Mouse (Mus musculus): ENCODE results near the gene Zfp366. TPM values are rescaled to one million over a fixed set of nuclear protein-coding genes. Genes with fewer than 3 reads are reported as not detected.

Zfp366 gene
- polyA plus RNA-seq, 1 experiment from 2014 or later = 0.53 TPM

GRCm38 (mm10) chr13:99241984-99242383 is 57.4 kb downstream of the Zfp366 start:
- no peak overlapping the region for H3K4me2 ChIP-seq (ENCODE audit: low read depth, severe bottlenecking)
- ATAC-seq (ENCODE audit: insufficient number of reproducible peaks, low FRiP score, low TSS enrichment, low read depth) = no peak
- no peak overlapping the region for H3K27ac ChIP-seq (replicated peaks; ENCODE audit: low read depth, low read length)
- no peaks in the 10 kb centered on the region for H3K36me3 ChIP-seq (ENCODE audit: control insufficient read depth, insufficient read depth, low read length)
- H3K9me3 ChIP-seq (ENCODE audit: control insufficient read depth, low read length) = no peaks in the 10 kb centered on the region
- no peaks in the 10 kb centered on the region for H3K27me3 ChIP-seq (ENCODE audit: control insufficient read depth, insufficient read depth, low read length)
- H3K4me1 ChIP-seq (ENCODE audit: control insufficient read depth, insufficient read depth, low read length) = peaks cover 19% of the 10 kb centered on the region
- 90% methylated on average over 3 of the region's 3 CpGs for WGBS
- no peak overlapping the region for H3K4me3 ChIP-seq (ENCODE audit: low read depth, low read length)
- DNase-seq (ENCODE audit: low spot score) = no peak
- no peak overlapping the region for H3K9ac ChIP-seq (ENCODE audit: low read length)

- H3K27me3 ChIP-seq (ENCODE audit: control insufficient read depth, insufficient read depth, low read length) = no peaks in the 10 kb centered on the region
- no peak overlapping the region for H3K27ac ChIP-seq (replicated peaks; ENCODE audit: low read depth, low read length)
- ATAC-seq (ENCODE audit: insufficient number of reproducible peaks, low FRiP score, low TSS enrichment, low read depth) (no peak), DNase-seq (ENCODE audit: low spot score) (no peak)
- H3K9me3 ChIP-seq (ENCODE audit: control insufficient read depth, low read length) = no peaks in the 10 kb centered on the region
- H3K4me3 ChIP-seq (ENCODE audit: low read depth, low read length) = no peak overlapping the region
- H3K4me2 ChIP-seq (ENCODE audit: low read depth, severe bottlenecking) = no peak overlapping the region
- no peaks in the 10 kb centered on the region for H3K36me3 ChIP-seq (ENCODE audit: control insufficient read depth, insufficient read depth, low read length)
- H3K9ac ChIP-seq (ENCODE audit: low read length) = no peak overlapping the region
- H3K4me1 ChIP-seq (ENCODE audit: control insufficient read depth, insufficient read depth, low read length) = peaks cover 19% of the 10 kb centered on the region
- 80% methylated on average over 4 of the region's 4 CpGs for WGBS
Measured at GRCm38 (mm10) chr13:99242895-99243294, 58.3 kb downstream of the Zfp366 start.

DNA sequence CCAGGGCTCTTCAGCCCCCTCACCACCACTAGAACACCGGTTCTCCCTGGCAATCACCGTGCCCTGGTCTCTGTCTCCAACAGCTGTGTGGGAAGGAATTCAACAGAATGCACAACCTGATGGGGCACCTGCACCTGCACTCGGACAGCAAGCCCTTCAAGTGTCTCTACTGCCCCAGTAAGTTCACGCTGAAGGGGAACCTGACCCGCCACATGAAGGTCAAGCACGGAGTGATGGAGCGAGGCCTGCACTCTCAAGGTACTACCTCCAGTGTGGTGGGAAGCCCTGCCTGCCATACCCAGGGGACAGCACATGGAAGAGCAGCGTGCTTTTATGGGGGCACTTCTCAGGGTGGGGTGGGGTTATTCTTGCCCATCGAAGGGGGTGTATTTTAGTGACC is 59.2 kb downstream of the Zfp366 start:
- DNase-seq (ENCODE audit: low spot score) = no peak
- Histone ChIP-seq H3K9ac (ENCODE audit: low read length) (no peak overlapping the region), H3K27ac (replicated peaks; ENCODE audit: low read depth, low read length) (no peak overlapping the region), H3K4me3 (ENCODE audit: low read depth, low read length) (no peak overlapping the region), H3K9me3 (ENCODE audit: control insufficient read depth, low read length) (no peaks in the 10 kb centered on the region), H3K27me3 (ENCODE audit: control insufficient read depth, insufficient read depth, low read length) (no peaks in the 10 kb centered on the region), H3K4me1 (ENCODE audit: control insufficient read depth, insufficient read depth, low read length) (peaks cover 14% of the 10 kb centered on the region), H3K36me3 (ENCODE audit: control insufficient read depth, insufficient read depth, low read length) (no peaks in the 10 kb centered on the region), H3K4me2 (ENCODE audit: low read depth, severe bottlenecking) (no peak overlapping the region)
- WGBS = 90% methylated on average over 9 of the region's 9 CpGs
- no peak for ATAC-seq (ENCODE audit: insufficient number of reproducible peaks, low FRiP score, low TSS enrichment, low read depth)

GRCm38 (mm10) chr13:99244471-99244870 is 59.8 kb downstream of the Zfp366 start:
- Histone ChIP-seq H3K9ac (ENCODE audit: low read length) (no peak overlapping the region), H3K4me2 (ENCODE audit: low read depth, severe bottlenecking) (no peak overlapping the region), H3K36me3 (ENCODE audit: control insufficient read depth, insufficient read depth, low read length) (no peaks in the 10 kb centered on the region), H3K27ac (replicated peaks; ENCODE audit: low read depth, low read length) (no peak overlapping the region), H3K27me3 (ENCODE audit: control insufficient read depth, insufficient read depth, low read length) (no peaks in the 10 kb centered on the region), H3K9me3 (ENCODE audit: control insufficient read depth, low read length) (no peaks in the 10 kb centered on the region), H3K4me3 (ENCODE audit: low read depth, low read length) (no peak overlapping the region), H3K4me1 (ENCODE audit: control insufficient read depth, insufficient read depth, low read length) (peaks cover 8% of the 10 kb centered on the region)
- ATAC-seq (ENCODE audit: insufficient number of reproducible peaks, low FRiP score, low TSS enrichment, low read depth) (no peak), DNase-seq (ENCODE audit: low spot score) (peak; percentile 22)
- 45% methylated on average over 6 of the region's 6 CpGs for WGBS

- 47% methylated on average over 3 of the region's 3 CpGs for WGBS
- H3K4me1 ChIP-seq (ENCODE audit: control insufficient read depth, insufficient read depth, low read length) = peaks cover 5% of the 10 kb centered on the region
- H3K9me3 ChIP-seq (ENCODE audit: control insufficient read depth, low read length) = no peaks in the 10 kb centered on the region
- ATAC-seq (ENCODE audit: insufficient number of reproducible peaks, low FRiP score, low TSS enrichment, low read depth) (no peak), DNase-seq (ENCODE audit: low spot score) (peak; percentile 22)
- no peaks in the 10 kb centered on the region for H3K27me3 ChIP-seq (ENCODE audit: control insufficient read depth, insufficient read depth, low read length)
- no peak overlapping the region for H3K27ac ChIP-seq (replicated peaks; ENCODE audit: low read depth, low read length)
- H3K9ac ChIP-seq (ENCODE audit: low read length) = no peak overlapping the region
- H3K36me3 ChIP-seq (ENCODE audit: control insufficient read depth, insufficient read depth, low read length) = no peaks in the 10 kb centered on the region
- H3K4me2 ChIP-seq (ENCODE audit: low read depth, severe bottlenecking) = no peak overlapping the region
- no peak overlapping the region for H3K4me3 ChIP-seq (ENCODE audit: low read depth, low read length)
Measured at GRCm38 (mm10) chr13:99244896-99245295, 60.3 kb downstream of the Zfp366 start.

GRCm38 (mm10) chr13:99245916-99246460 is 61.4 kb downstream of the Zfp366 start:
- DNase-seq (ENCODE audit: low spot score) = peak; percentile 21
- Histone ChIP-seq H3K27ac (replicated peaks; ENCODE audit: low read depth, low read length) (no peak overlapping the region), H3K27me3 (ENCODE audit: control insufficient read depth, insufficient read depth, low read length) (no peaks in the 10 kb centered on the region), H3K9me3 (ENCODE audit: control insufficient read depth, low read length) (no peaks in the 10 kb centered on the region), H3K4me1 (ENCODE audit: control insufficient read depth, insufficient read depth, low read length) (no peaks in the 10 kb centered on the region), H3K36me3 (ENCODE audit: control insufficient read depth, insufficient read depth, low read length) (no peaks in the 10 kb centered on the region), H3K4me2 (ENCODE audit: low read depth, severe bottlenecking) (no peak overlapping the region), H3K4me3 (ENCODE audit: low read depth, low read length) (no peak overlapping the region), H3K9ac (ENCODE audit: low read length) (no peak overlapping the region)
- 78% methylated on average over 21 of the region's 21 CpGs for WGBS
- ATAC-seq (ENCODE audit: insufficient number of reproducible peaks, low FRiP score, low TSS enrichment, low read depth) = no peak

DNA sequence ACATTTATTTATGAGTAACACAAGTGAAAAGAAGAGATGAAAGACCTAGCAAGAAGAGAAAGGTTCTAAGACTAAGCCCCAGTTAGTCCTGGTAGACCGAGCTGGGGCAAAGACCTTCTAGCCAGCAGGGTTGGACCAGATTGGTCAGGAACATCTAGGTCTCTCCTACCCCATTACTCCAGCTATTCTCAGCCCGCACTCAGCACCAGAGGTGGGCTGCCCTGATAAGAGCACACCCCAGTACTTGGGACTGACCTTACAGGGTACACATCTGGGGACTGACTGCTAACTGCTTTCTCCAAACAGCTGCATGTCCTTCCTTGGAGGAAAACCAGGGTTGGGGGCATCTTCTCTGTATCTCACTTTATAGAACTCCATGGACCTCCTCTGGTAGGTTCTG is 66.2 kb downstream of the Zfp366 start:
- H3K27ac ChIP-seq (replicated peaks; ENCODE audit: low read depth, low read length) = no peak overlapping the region
- H3K27me3 ChIP-seq (ENCODE audit: control insufficient read depth, insufficient read depth, low read length) = no peaks in the 10 kb centered on the region
- H3K36me3 ChIP-seq (ENCODE audit: control insufficient read depth, insufficient read depth, low read length) = no peaks in the 10 kb centered on the region
- DNase-seq (ENCODE audit: low spot score) = peak; percentile 4
- ATAC-seq (ENCODE audit: insufficient number of reproducible peaks, low FRiP score, low TSS enrichment, low read depth) = no peak
- H3K4me3 ChIP-seq (ENCODE audit: low read depth, low read length) = no peak overlapping the region
- H3K9me3 ChIP-seq (ENCODE audit: control insufficient read depth, low read length) = no peaks in the 10 kb centered on the region
- no peak overlapping the region for H3K9ac ChIP-seq (ENCODE audit: low read length)
- no peak overlapping the region for H3K4me2 ChIP-seq (ENCODE audit: low read depth, severe bottlenecking)
- no peaks in the 10 kb centered on the region for H3K4me1 ChIP-seq (ENCODE audit: control insufficient read depth, insufficient read depth, low read length)
- 88% methylated on average over 2 of the region's 2 CpGs for WGBS

DNA sequence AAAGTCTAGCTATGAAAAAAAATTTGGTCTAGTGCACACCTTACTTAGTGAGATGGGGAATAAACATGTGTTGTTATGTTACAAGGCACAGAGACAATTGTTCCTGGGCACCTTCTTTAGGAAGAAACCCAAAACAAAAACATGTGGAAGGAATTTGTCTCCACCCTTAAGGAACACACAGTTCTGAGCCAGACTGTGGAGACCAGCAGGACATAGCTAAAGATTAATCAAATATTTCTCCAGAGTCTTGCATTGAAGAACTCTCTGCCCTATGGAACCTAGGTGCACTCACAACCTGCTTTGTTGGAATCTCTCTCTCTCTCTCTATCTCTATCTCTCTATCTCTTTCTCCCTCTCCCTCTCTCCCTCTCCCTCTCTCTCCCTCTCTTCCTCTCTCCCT is 69.6 kb downstream of the Zfp366 start:
- H3K27me3 ChIP-seq (ENCODE audit: control insufficient read depth, insufficient read depth, low read length) = no peaks in the 10 kb centered on the region
- H3K4me3 ChIP-seq (ENCODE audit: low read depth, low read length) = no peak overlapping the region
- no peaks in the 10 kb centered on the region for H3K36me3 ChIP-seq (ENCODE audit: control insufficient read depth, insufficient read depth, low read length)
- H3K4me1 ChIP-seq (ENCODE audit: control insufficient read depth, insufficient read depth, low read length) = no peaks in the 10 kb centered on the region
- no peak for ATAC-seq (ENCODE audit: insufficient number of reproducible peaks, low FRiP score, low TSS enrichment, low read depth)
- no peak overlapping the region for H3K27ac ChIP-seq (replicated peaks; ENCODE audit: low read depth, low read length)
- no peak overlapping the region for H3K9ac ChIP-seq (ENCODE audit: low read length)
- no peaks in the 10 kb centered on the region for H3K9me3 ChIP-seq (ENCODE audit: control insufficient read depth, low read length)
- DNase-seq (ENCODE audit: low spot score) = no peak
- H3K4me2 ChIP-seq (ENCODE audit: low read depth, severe bottlenecking) = no peak overlapping the region

DNA sequence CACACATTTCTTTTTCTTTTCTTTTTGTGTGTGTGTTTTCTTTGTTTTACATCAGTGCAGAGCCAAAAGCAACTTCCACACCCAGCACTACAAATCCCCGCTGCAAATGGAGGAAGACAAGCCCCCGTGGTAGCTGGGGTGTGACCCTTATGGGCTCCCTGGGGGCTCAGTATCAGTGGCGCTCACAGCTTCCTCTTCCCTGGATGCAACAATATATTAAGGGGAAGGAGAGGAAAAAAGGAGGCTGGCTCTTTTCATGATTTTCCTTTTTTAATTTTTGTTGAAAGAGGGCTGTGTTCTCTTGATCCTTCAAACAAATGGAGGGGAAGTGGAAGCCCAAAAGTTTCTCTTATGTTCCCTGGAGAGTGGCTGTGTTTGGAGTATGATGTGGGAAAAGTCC is 70.2 kb downstream of the Zfp366 start:
- no peaks in the 10 kb centered on the region for H3K27me3 ChIP-seq (ENCODE audit: control insufficient read depth, insufficient read depth, low read length)
- H3K4me2 ChIP-seq (ENCODE audit: low read depth, severe bottlenecking) = no peak overlapping the region
- DNase-seq (ENCODE audit: low spot score) = no peak
- no peak overlapping the region for H3K4me3 ChIP-seq (ENCODE audit: low read depth, low read length)
- WGBS = 53% methylated on average over 3 of the region's 3 CpGs
- H3K27ac ChIP-seq (replicated peaks; ENCODE audit: low read depth, low read length) = no peak overlapping the region
- H3K9me3 ChIP-seq (ENCODE audit: control insufficient read depth, low read length) = no peaks in the 10 kb centered on the region
- H3K9ac ChIP-seq (ENCODE audit: low read length) = no peak overlapping the region
- no peaks in the 10 kb centered on the region for H3K4me1 ChIP-seq (ENCODE audit: control insufficient read depth, insufficient read depth, low read length)
- ATAC-seq (ENCODE audit: insufficient number of reproducible peaks, low FRiP score, low TSS enrichment, low read depth) = no peak
- H3K36me3 ChIP-seq (ENCODE audit: control insufficient read depth, insufficient read depth, low read length) = no peaks in the 10 kb centered on the region

All from limb, embryonic 11.5 days (tissue).